In genomic region chr2:102433879-102434278, GRCm38 (mm10) we compare ENCODE assay signal across 18 mouse cellular contexts. TPM values are rescaled to one million over a fixed set of nuclear protein-coding genes. Genes with fewer than 3 reads are reported as not detected.
"Had no signal": no experiment of that assay in that cellular context is flagged by ENCODE, and none has a peak within 500 bp of the region (broad histone marks: within the 10 kb centered on the region; RNA-seq: fewer than 3 reads in every experiment).

No protein-coding gene starts in this region.

- H3K4me2 ChIP-seq: lung, embryonic 15.5 days; midbrain, embryonic 11.5 days; midbrain, embryonic 13.5 days; midbrain, embryonic 15.5 days; neural tube, embryonic 12.5 days; stomach, embryonic 15.5 days had no signal

- DNase-seq: liver, postnatal 0 days; lung, adult 2 months; lung, postnatal 14 days; lung, postnatal 36 days; right cerebral cortex, postnatal 14 days; thymus, adult 2 months; thymus, postnatal 25 days; thymus, postnatal 4 days had no signal

- H3K4me1 ChIP-seq: lung, embryonic 15.5 days; megakaryocyte, embryonic 14.5 days; midbrain, embryonic 15.5 days; neural tube, embryonic 12.5 days; stomach, embryonic 15.5 days had no signal

- ATAC-seq: liver, postnatal 0 days; lung, postnatal 0 days; midbrain, embryonic 13.5 days; midbrain, embryonic 15.5 days had no signal

- H3K36me3 ChIP-seq: lung, embryonic 15.5 days; midbrain, embryonic 13.5 days; midbrain, embryonic 15.5 days; neural tube, embryonic 12.5 days; stomach, embryonic 15.5 days had no signal

- H3K27me3 ChIP-seq: lung, embryonic 15.5 days; midbrain, embryonic 15.5 days; neural tube, embryonic 12.5 days had no signal

- H3K4me3 ChIP-seq: lung, embryonic 15.5 days; megakaryocyte, embryonic 14.5 days; midbrain, embryonic 13.5 days; midbrain, embryonic 15.5 days; neural tube, embryonic 12.5 days; stomach, embryonic 15.5 days had no signal

- H3K9ac ChIP-seq: liver, postnatal 0 days; lung, embryonic 15.5 days; midbrain, embryonic 13.5 days; midbrain, embryonic 15.5 days; neural tube, embryonic 12.5 days; stomach, embryonic 15.5 days had no signal

- H3K9me3 ChIP-seq: lung, embryonic 15.5 days; megakaryocyte, embryonic 14.5 days; midbrain, embryonic 13.5 days; midbrain, embryonic 15.5 days; neural tube, embryonic 12.5 days; stomach, embryonic 15.5 days had no signal

- H3K27ac ChIP-seq: lung, embryonic 15.5 days; macrophage; midbrain, embryonic 13.5 days; midbrain, embryonic 15.5 days; neural tube, embryonic 12.5 days; stomach, embryonic 15.5 days; stomach, postnatal 0 days had no signal

RNA-seq across cellular contexts. Expression of gene Fjx1, which starts 18.4 kb away (rescaled TPM):
- polyA plus RNA-seq: macrophage had no signal
